21 mouse cellular contexts compared by ENCODE assay signal in the genomic region with DNA sequence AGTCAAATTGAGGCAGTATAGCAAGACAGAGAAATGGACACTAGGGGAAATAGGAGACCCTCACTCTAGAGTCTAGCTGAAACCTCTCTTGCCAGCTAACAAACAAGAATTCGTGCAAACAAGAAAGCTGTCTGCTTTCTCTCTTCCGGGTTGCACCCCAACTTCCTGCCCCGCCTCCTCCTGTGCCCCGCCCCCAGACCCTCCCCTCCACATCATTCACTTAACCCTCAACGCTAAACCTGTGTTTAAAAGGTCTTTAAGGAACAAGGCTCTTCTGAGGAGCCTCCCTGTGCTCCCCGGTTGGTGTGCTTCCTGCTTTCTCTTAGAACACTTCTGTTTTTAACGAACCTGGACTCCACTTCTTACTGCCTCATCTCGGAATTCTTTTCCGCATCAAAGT.
DNase-seq lines count a peak whose midpoint lies in the region; ATAC-seq and TF ChIP-seq lines count a peak whose summit lies in the region.
"Had no signal": no experiment of that assay in that cellular context is flagged by ENCODE, and none has a peak within 500 bp of the region (broad histone marks: within the 10 kb centered on the region; RNA-seq: fewer than 3 reads in every experiment).

No protein-coding gene starts in this region.

- H3K27me3 ChIP-seq in heart, embryonic 13.5 days (replicated peaks), result no peaks in the 10 kb centered on the region
- no peaks in the 10 kb centered on the region for H3K27me3 ChIP-seq in small intestine, adult 2 months (ENCODE audit: control insufficient read depth, insufficient read depth, low read length)
- H3K27me3 ChIP-seq: hindbrain, embryonic 13.5 days; neural tube, embryonic 13.5 days had no signal

- H3K9ac ChIP-seq in heart, embryonic 13.5 days, result no peak overlapping the region
- H3K9ac ChIP-seq: hindbrain, embryonic 13.5 days; neural tube, embryonic 13.5 days had no signal

- ATAC-seq in heart, embryonic 13.5 days (ENCODE audit: extremely low read depth, insufficient number of reproducible peaks, low FRiP score, low TSS enrichment), result no peak
- ATAC-seq in hematopoietic stem cell, adult 5-6 weeks (replicated peaks in 1 of 2; ENCODE audit: insufficient read depth in 1 of 2, low FRiP score in 2 of 2, low TSS enrichment in 1 of 2, low read depth in 1 of 2, poor library complexity in 2 of 2, severe bottlenecking in 2 of 2), result peak; percentile 43 to 56; a peak in 3 of 4 replicates
- ATAC-seq: forebrain, embryonic 16.5 days had no signal

- peak overlapping the region; percentile 1; the same call in 1 of the 2 replicates for H3K4me3 ChIP-seq in heart, embryonic 13.5 days
- H3K4me3 ChIP-seq in small intestine, adult 2 months (ENCODE audit: low read depth, low read length), result 0 out of 2 replicates have a peak overlapping the region, but pooled peaks have one; percentile 8
- H3K4me3 ChIP-seq: embryonic facial prominence, embryonic 10.5 days; hindbrain, embryonic 13.5 days; left cerebral cortex, adult 2 months; neural tube, embryonic 13.5 days had no signal

- DNase-seq in heart, postnatal 36 days, result no peak
- peak; percentile 5 for DNase-seq in thymus, postnatal 0 days (ENCODE audit: low spot score)
- no peak for DNase-seq in thymus, postnatal 25 days
- DNase-seq in embryo, embryonic 10.5 days (ENCODE audit: low spot score), result no peak
- DNase-seq in Muller cell, postnatal 12 days (ENCODE audit: inconsistent ontology term), result no peak
- DNase-seq: cerebellum, adult 9-11 months; heart, adult 18-20 months; kidney, adult 18-20 months; kidney, postnatal 10 days; lung, adult 18-20 months; lung, postnatal 36 days; right cerebral cortex, postnatal 14 days had no signal

- intact Hi-C loops in heart, postnatal 36 days (cut with DNase I), result no loop called here

- no peaks in the 10 kb centered on the region for H3K9me3 ChIP-seq in heart, embryonic 13.5 days
- H3K9me3 ChIP-seq: embryonic facial prominence, embryonic 10.5 days; hindbrain, embryonic 13.5 days; neural tube, embryonic 13.5 days had no signal

- H3K36me3 ChIP-seq in heart, embryonic 13.5 days, result no peaks in the 10 kb centered on the region
- H3K36me3 ChIP-seq in small intestine, adult 2 months (ENCODE audit: control insufficient read depth, insufficient read depth, low read length), result no peaks in the 10 kb centered on the region
- H3K36me3 ChIP-seq: embryonic facial prominence, embryonic 10.5 days; hindbrain, embryonic 13.5 days; neural tube, embryonic 13.5 days had no signal

- no peak for TF ChIP-seq CTCF in small intestine, adult 2 months (IDR thresholded peaks at IDR 0.05; ENCODE audit: extremely low read depth, insufficient read length, insufficient replicate concordance, low read depth, low read length)

- no peak for TF ChIP-seq POLR2A in small intestine, adult 2 months (IDR thresholded peaks at IDR 0.05; ENCODE audit: low read depth, low read length)

- no peaks in the 10 kb centered on the region for H3K4me1 ChIP-seq in heart, embryonic 13.5 days
- H3K4me1 ChIP-seq in small intestine, adult 2 months (ENCODE audit: control insufficient read depth, insufficient read depth, insufficient read length, low read length), result no peaks in the 10 kb centered on the region
- H3K4me1 ChIP-seq: hindbrain, embryonic 13.5 days; neural tube, embryonic 13.5 days had no signal

- H3K27ac ChIP-seq in heart, embryonic 13.5 days (replicated peaks), result no peak overlapping the region
- H3K27ac ChIP-seq in small intestine, adult 2 months (ENCODE audit: insufficient read depth, low read depth, low read length), result no peak overlapping the region
- H3K27ac ChIP-seq: embryonic facial prominence, embryonic 10.5 days; hindbrain, embryonic 13.5 days; left cerebral cortex, adult 2 months; neural tube, embryonic 13.5 days had no signal

- 52% methylated on average over 9 of the region's 9 CpGs for WGBS in heart, embryonic 13.5 days
- 53% methylated on average over 9 of the region's 9 CpGs for WGBS in small intestine, adult 2 months

- H3K4me2 ChIP-seq in heart, embryonic 13.5 days, result peak overlapping the region; percentile 22; the same call in 1 of the 2 replicates
- H3K4me2 ChIP-seq: hindbrain, embryonic 13.5 days; midbrain, embryonic 11.5 days; neural tube, embryonic 13.5 days had no signal
